Mouse (Mus musculus): ENCODE data around the gene Hist1h2bq. TPM values are rescaled to one million over a fixed set of nuclear protein-coding genes. Genes with fewer than 3 reads are reported as not detected.
"Not testable (repeated sequence)": the region's sequence is repeated elsewhere in the genome, so short reads cannot be mapped to it uniquely, and the experiment has no call there.

The Hist1h2bq gene
- polyA plus RNA-seq, 1 experiment from 2014 or later, result 3.0 TPM

DNA sequence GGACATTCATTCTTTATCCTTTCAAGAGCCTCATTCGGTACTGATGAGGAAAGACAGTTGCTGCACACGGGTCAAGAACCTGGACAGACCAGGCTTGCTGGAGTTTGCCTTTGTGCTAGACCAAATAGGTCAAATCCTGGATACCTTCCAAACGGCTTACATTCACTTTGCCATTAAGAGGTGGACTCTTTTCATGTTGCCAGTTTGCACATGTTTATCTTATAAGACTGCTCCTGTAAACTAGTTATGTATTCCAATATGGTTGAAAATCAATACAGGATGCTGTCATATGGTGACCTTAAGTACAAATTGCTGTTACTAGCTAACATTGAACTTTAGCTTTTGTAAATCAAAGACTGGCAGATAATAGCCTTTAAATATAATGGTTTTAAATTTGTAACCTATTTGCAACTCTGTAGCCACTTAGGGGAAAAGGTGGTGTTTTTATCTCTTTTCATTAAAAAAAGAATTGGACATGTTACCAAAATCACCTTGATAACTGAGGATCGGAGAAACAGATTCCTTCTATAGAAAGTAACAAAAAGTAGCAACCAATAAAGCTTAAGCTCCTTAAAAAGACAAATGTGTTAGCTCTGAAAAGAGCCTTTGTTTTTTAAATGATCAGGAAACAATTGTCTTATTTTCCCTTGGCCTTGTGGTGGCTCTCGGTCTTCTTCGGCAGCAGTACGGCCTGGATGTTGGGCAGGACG is 23.7 kb downstream of the Hist1h2bq start:
- Histone ChIP-seq H3K27me3 (replicated peaks; ENCODE audit: insufficient read depth, low read length) (no peaks in the 10 kb centered on the region), H3K27ac (ENCODE audit: low read length) (0 out of 2 replicates have a peak overlapping the region, but pooled peaks have one; percentile 21), H3K4me3 (ENCODE audit: low read depth, low read length) (peak overlapping the region; percentile 33), H3K9ac (replicated peaks; ENCODE audit: low read depth) (no peak overlapping the region), H3K9me3 (ENCODE audit: low read length) (no peaks in the 10 kb centered on the region), H3K36me3 (ENCODE audit: insufficient read depth, low read length) (no peaks in the 10 kb centered on the region), H3K4me1 (ENCODE audit: insufficient read depth, low read depth, low read length) (peaks cover 4% of the 10 kb centered on the region; the same call in 1 of the 2 replicates), H3K4me2 (replicated peaks; ENCODE audit: low read depth, low read length) (peak overlapping the region; percentile 46)
- no peak for TF ChIP-seq CTCF (IDR thresholded peaks at IDR 0.05)
- TF ChIP-seq EP300 (IDR thresholded peaks at IDR 0.05), result no peak
- DNase-seq (ENCODE audit: low spot score), result peak; percentile 38
- WGBS, result 4% methylated on average over 8 of the region's 8 CpGs
- no peak for ATAC-seq

DNA sequence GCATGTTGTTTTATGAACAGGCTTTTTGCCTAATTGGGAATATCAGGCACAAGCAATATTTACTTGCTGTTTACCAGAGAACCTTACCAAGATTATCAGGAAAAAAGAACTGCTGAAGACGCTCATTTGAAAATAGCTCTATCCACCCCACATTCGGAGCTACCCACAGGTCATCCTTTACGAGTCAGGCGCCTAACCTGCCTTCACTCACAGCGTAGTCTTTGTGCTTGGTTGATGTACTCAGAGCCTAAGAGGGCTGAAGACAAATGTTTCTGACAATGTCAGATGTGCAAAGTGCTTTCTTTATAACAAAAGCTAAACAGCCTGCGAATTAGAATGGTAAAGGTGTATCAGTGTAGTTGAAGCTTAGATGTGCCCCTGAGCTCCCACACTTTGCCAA is 25.7 kb downstream of the Hist1h2bq start:
- no peaks in the 10 kb centered on the region for H3K36me3 ChIP-seq (ENCODE audit: insufficient read depth, low read length)
- no peak overlapping the region for H3K27ac ChIP-seq (ENCODE audit: low read length)
- whole genome bisulfite sequencing, result 36% methylated on average over 6 of the region's 6 CpGs
- no peaks in the 10 kb centered on the region for H3K27me3 ChIP-seq (replicated peaks; ENCODE audit: insufficient read depth, low read length)
- no peak overlapping the region for H3K4me2 ChIP-seq (replicated peaks; ENCODE audit: low read depth, low read length)
- DNase-seq (ENCODE audit: low spot score) (no peak), ATAC-seq (no peak)
- TF ChIP-seq CTCF (IDR thresholded peaks at IDR 0.05) (no peak), EP300 (IDR thresholded peaks at IDR 0.05) (no peak)
- H3K4me1 ChIP-seq (ENCODE audit: insufficient read depth, low read depth, low read length), result peaks cover 10% of the 10 kb centered on the region; the same call in 1 of the 2 replicates
- H3K9me3 ChIP-seq (ENCODE audit: low read length), result no peaks in the 10 kb centered on the region
- no peak overlapping the region for H3K4me3 ChIP-seq (ENCODE audit: low read depth, low read length)
- no peak overlapping the region for H3K9ac ChIP-seq (replicated peaks; ENCODE audit: low read depth)

DNA sequence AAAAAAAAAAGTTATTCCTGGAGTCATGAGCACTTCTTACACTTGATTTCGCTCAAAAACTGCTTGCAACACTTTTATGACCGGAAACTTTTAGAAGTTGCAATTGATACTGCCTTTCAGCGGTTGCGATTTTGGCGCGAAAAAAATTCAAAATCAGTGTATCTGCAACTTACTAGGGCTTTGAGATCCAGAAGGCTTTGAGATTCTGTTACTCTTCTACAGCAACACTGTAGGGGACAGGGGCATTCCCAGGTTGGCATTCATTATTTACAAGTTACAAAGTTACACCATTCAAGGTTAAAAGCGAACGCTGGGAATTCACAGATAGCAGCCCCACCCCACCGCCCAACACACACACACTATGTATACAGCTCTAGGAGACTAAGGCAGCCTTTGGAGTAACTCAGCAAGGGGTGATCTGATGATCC is 26.2 kb downstream of the Hist1h2bq start:
- Histone ChIP-seq H3K9me3 (ENCODE audit: low read length) (no peaks in the 10 kb centered on the region), H3K9ac (replicated peaks; ENCODE audit: low read depth) (no peak overlapping the region), H3K27ac (ENCODE audit: low read length) (peak overlapping the region; percentile 43; the same call in 1 of the 2 replicates), H3K4me2 (replicated peaks; ENCODE audit: low read depth, low read length) (peak overlapping the region; percentile 56), H3K4me3 (ENCODE audit: low read depth, low read length) (peak overlapping the region; percentile 34), H3K27me3 (replicated peaks; ENCODE audit: insufficient read depth, low read length) (no peaks in the 10 kb centered on the region), H3K36me3 (ENCODE audit: insufficient read depth, low read length) (no peaks in the 10 kb centered on the region), H3K4me1 (ENCODE audit: insufficient read depth, low read depth, low read length) (peaks cover 10% of the 10 kb centered on the region; the same call in 1 of the 2 replicates)
- 1% methylated on average over 9 of the region's 9 CpGs for WGBS
- no peak for TF ChIP-seq CTCF (IDR thresholded peaks at IDR 0.05)
- no peak for TF ChIP-seq EP300 (IDR thresholded peaks at IDR 0.05)
- DNase-seq (ENCODE audit: low spot score) (peak; percentile 50), ATAC-seq (no peak)

DNA sequence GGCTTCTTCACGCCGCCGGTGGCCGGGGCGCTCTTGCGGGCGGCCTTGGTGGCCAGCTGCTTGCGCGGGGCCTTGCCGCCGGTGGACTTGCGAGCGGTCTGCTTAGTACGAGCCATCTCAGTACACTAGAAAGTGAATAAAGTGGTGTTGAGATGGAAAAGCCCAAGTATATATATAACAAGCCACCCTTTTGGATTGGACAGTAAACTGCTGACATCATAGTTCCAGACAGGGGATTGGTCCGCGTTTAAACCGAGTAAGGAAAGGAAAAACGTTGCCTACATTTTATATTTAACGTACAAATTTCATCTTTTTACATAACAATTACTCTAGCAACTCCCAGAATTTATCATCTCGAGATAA is 26.8 kb downstream of the Hist1h2bq start, which contains the start of gene Hist1h3i:
Hist1h3i (minus strand) TSS at position 116 of the 363 bp plus-strand sequence.
- Histone ChIP-seq H3K27ac (ENCODE audit: low read length) (peak within 1 kb of the TSS; percentile 70), H3K4me1 (ENCODE audit: insufficient read depth, low read depth, low read length) (peaks cover 10% of the 10 kb centered on the region; the same call in 1 of the 2 replicates), H3K27me3 (replicated peaks; ENCODE audit: insufficient read depth, low read length) (no peaks in the 10 kb centered on the region), H3K36me3 (ENCODE audit: insufficient read depth, low read length) (no peaks in the 10 kb centered on the region), H3K4me2 (replicated peaks; ENCODE audit: low read depth, low read length) (peak within 1 kb of the TSS; percentile 56), H3K9me3 (ENCODE audit: low read length) (no peaks in the 10 kb centered on the region), H3K4me3 (ENCODE audit: low read depth, low read length) (peak within 1 kb of the TSS; percentile 34), H3K9ac (replicated peaks; ENCODE audit: low read depth) (0 out of 2 replicates have a peak within 1 kb of the TSS, but pooled peaks have one; percentile 16)
- peak; percentile 97 for DNase-seq (ENCODE audit: low spot score)
- 0% methylated on average over 13 of the region's 20 CpGs for WGBS
- ATAC-seq, result peak; percentile 62
- TF ChIP-seq CTCF (IDR thresholded peaks at IDR 0.05), result no peak
- no peak for TF ChIP-seq EP300 (IDR thresholded peaks at IDR 0.05)

DNA sequence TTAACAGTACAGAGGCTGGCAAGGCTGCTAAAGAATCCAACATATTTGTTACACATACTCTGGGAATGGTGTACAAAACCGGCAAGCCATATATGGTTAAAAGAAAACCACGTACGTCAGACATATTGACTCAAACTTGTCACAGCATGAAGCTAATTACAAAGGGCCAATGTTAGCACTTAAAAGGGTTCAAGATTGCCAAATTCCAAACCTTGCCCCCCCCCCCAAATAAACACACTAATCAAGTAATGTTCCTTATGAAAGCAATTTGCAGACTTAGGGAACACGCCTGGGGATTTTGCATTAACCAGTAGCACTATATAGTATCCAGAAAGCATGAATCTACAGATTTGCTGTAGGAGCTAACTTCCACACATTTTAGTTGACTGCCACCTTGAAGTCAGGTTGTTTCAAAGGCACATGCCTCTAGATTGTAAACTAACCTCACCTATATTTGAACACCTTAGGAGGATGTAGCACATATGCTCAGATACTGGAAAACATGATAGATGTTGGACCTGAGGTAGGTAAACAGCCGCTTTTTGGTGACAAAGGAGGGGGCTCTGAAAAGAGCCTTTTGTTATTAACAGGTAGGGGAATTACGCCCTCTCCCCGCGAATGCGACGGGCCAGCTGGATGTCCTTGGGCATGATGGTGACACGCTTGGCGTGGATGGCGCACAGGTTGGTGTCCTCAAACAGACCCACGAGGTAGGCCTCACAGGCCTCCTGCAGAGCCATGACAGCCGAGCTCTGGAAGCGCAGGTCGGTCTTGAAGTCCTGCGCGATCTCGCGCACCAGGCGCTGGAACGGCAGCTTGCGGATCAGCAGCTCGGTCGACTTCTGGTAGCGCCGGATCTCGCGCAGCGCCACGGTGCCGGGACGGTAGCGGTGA is 27.4 kb downstream of the Hist1h2bq start:
- Histone ChIP-seq H3K27ac (ENCODE audit: low read length) (peak overlapping the region; percentile 70), H3K9ac (replicated peaks; ENCODE audit: low read depth) (0 out of 2 replicates have a peak overlapping the region, but pooled peaks have one; percentile 16), H3K4me3 (ENCODE audit: low read depth, low read length) (peak overlapping the region; percentile 34), H3K4me2 (replicated peaks; ENCODE audit: low read depth, low read length) (peak overlapping the region; percentile 56)
- not testable (repeated sequence) for H3K36me3 ChIP-seq (ENCODE audit: insufficient read depth, low read length); ATAC-seq; H3K27me3 ChIP-seq (replicated peaks; ENCODE audit: insufficient read depth, low read length); H3K4me1 ChIP-seq (ENCODE audit: insufficient read depth, low read depth, low read length); H3K9me3 ChIP-seq (ENCODE audit: low read length)
- DNase-seq (ENCODE audit: low spot score), result peak; percentile 76
- WGBS, result 2% methylated on average over 11 of the region's 35 CpGs

DNA sequence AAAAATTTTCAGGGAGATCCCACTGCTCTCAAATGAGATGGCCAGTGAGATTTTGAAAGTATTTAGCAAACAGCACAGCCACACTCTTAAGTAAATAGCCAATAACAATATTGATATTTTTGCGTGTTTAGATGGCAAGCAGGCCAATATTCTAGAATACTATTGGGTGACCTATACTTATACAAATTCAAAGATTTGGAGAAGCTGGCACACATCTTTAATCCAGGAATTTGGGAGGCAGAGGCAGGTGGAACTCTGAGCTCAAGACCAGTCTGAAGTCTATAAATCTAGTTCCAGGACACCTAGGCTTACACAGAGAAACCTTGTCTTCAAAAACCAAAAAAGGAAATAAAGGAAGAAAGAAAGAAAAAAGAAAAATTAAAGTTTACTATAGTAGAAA is 28.4 kb downstream of the Hist1h2bq start:
- 90% methylated on average over 1 of the region's 1 CpGs for WGBS
- no peak for TF ChIP-seq EP300 (IDR thresholded peaks at IDR 0.05)
- no peak for TF ChIP-seq CTCF (IDR thresholded peaks at IDR 0.05)
- no peaks in the 10 kb centered on the region for H3K9me3 ChIP-seq (ENCODE audit: low read length)
- no peak overlapping the region for H3K4me2 ChIP-seq (replicated peaks; ENCODE audit: low read depth, low read length)
- no peak overlapping the region for H3K4me3 ChIP-seq (ENCODE audit: low read depth, low read length)
- no peak overlapping the region for H3K9ac ChIP-seq (replicated peaks; ENCODE audit: low read depth)
- peaks cover 10% of the 10 kb centered on the region; the same call in 1 of the 2 replicates for H3K4me1 ChIP-seq (ENCODE audit: insufficient read depth, low read depth, low read length)
- no peak overlapping the region for H3K27ac ChIP-seq (ENCODE audit: low read length)
- ATAC-seq, result no peak
- DNase-seq (ENCODE audit: low spot score), result no peak
- no peaks in the 10 kb centered on the region for H3K27me3 ChIP-seq (replicated peaks; ENCODE audit: insufficient read depth, low read length)
- H3K36me3 ChIP-seq (ENCODE audit: insufficient read depth, low read length), result no peaks in the 10 kb centered on the region

Data from lung, postnatal 0 days (tissue).